Mouse (Mus musculus): ENCODE data around the gene Prkch.
"Not testable (repeated sequence)": the region's sequence is repeated elsewhere in the genome, so short reads cannot be mapped to it uniquely, and the experiment has no call there.

Prkch gene

GRCm38 (mm10) chr12:73584610-73585240 is at the start of gene Prkch:
Gene Prkch, plus strand, starts transcription at chr12:73584796.
- DNase-seq = peak; percentile 99

- DNase-seq = peak; percentile 89
These were observed 47.0 kb upstream of the Prkch start for GRCm38 (mm10) chr12:73537499-73538138.

GRCm38 (mm10) chr12:73538139-73538508 is 46.5 kb upstream of the Prkch start:
- not testable (repeated sequence) for DNase-seq

- DNase-seq = peak; percentile 78
These were observed 45.4 kb upstream of the Prkch start for GRCm38 (mm10) chr12:73539151-73539550.

GRCm38 (mm10) chr12:73540402-73540801 is 44.2 kb upstream of the Prkch start:
- DNase-seq = peak; percentile 45

- peak; percentile 4 for DNase-seq
These were observed 41.4 kb upstream of the Prkch start for GRCm38 (mm10) chr12:73543191-73543590.

- peak; percentile 87 for DNase-seq
These were observed 39.6 kb upstream of the Prkch start for GRCm38 (mm10) chr12:73544736-73545671.

GRCm38 (mm10) chr12:73545672-73546085 is 38.9 kb upstream of the Prkch start:
- peak; percentile 89 for DNase-seq

GRCm38 (mm10) chr12:73546086-73546711 is 38.4 kb upstream of the Prkch start, which contains the start of gene Tmem30b:
Gene Tmem30b, minus strand, starts transcription at chr12:73546392.
- peak; percentile 82 for DNase-seq

GRCm38 (mm10) chr12:73547646-73548045 is 37.0 kb upstream of the Prkch start:
- DNase-seq = peak; percentile 85

GRCm38 (mm10) chr12:73548259-73548658 is 36.3 kb upstream of the Prkch start:
- peak; percentile 7 for DNase-seq

GRCm38 (mm10) chr12:73554155-73554554 is 30.4 kb upstream of the Prkch start:
- DNase-seq = peak; percentile 86

GRCm38 (mm10) chr12:73558525-73559195 is 25.9 kb upstream of the Prkch start:
- peak; percentile 81 for DNase-seq

- DNase-seq = peak; percentile 54
These were observed 24.5 kb upstream of the Prkch start for GRCm38 (mm10) chr12:73560091-73560490.

- peak; percentile 62 for DNase-seq
These were observed 21.5 kb upstream of the Prkch start for GRCm38 (mm10) chr12:73563122-73563521.

GRCm38 (mm10) chr12:73564176-73564575 is 20.4 kb upstream of the Prkch start:
- DNase-seq = peak; percentile 82

GRCm38 (mm10) chr12:73564795-73565619 is 19.6 kb upstream of the Prkch start:
- DNase-seq = peak; percentile 86

GRCm38 (mm10) chr12:73565620-73565969 is 19.0 kb upstream of the Prkch start:
- DNase-seq = peak; percentile 55

GRCm38 (mm10) chr12:73574632-73575031 is 10.0 kb upstream of the Prkch start:
- DNase-seq = peak; percentile 94

- DNase-seq = peak; percentile 60
These were observed 6.5 kb upstream of the Prkch start for GRCm38 (mm10) chr12:73578141-73578540.

GRCm38 (mm10) chr12:73580811-73581210 is 3.8 kb upstream of the Prkch start:
- peak; percentile 51 for DNase-seq
